Mouse (Mus musculus): ENCODE results near the gene Efcab12. TPM values are rescaled to one million over a fixed set of nuclear protein-coding genes. Genes with fewer than 3 reads are reported as not detected.

The Efcab12 gene
- polyA plus RNA-seq, 1 experiment from 2014 or later = 0.10 TPM

GRCm38 (mm10) chr6:115770059-115770670 lies 68.0 kb downstream of the Efcab12 start:
- ChIA-PET CTCF (no interaction called here), POLR2A (interaction anchor here (0.6 kb wide), 1 partner anchor 150 kb away, joined by 4 read pairs; no protein-coding TSS in a partner anchor)
- ATAC-seq (no peak), DNase-seq (ENCODE audit: low read depth, low spot score) (no peak)
- H3K27me3 ChIP-seq = no peaks in the 10 kb centered on the region
- no peak for TF ChIP-seq CTCF (IDR thresholded peaks at IDR 0.05)
- in situ Hi-C loops (cut with MboI; ENCODE audit: low pct_unique_long_range_greater_than_20kb) = no loop called here

GRCm38 (mm10) chr6:115768207-115768606 lies 70.0 kb downstream of the Efcab12 start:
- in situ Hi-C loops (cut with MboI; ENCODE audit: low pct_unique_long_range_greater_than_20kb) = no loop called here
- CTCF ChIA-PET = no interaction called here
- DNase-seq (ENCODE audit: low read depth, low spot score) = no peak
- no peaks in the 10 kb centered on the region for H3K27me3 ChIP-seq
- ATAC-seq = no peak
- POLR2A ChIA-PET = no interaction called here
- no peak for TF ChIP-seq CTCF (IDR thresholded peaks at IDR 0.05)

GRCm38 (mm10) chr6:115767357-115767756 lies 70.9 kb downstream of the Efcab12 start:
- ATAC-seq = no peak
- in situ Hi-C loops (cut with MboI; ENCODE audit: low pct_unique_long_range_greater_than_20kb) = no loop called here
- ChIA-PET CTCF (no interaction called here), POLR2A (no interaction called here)
- DNase-seq (ENCODE audit: low read depth, low spot score) = no peak
- TF ChIP-seq CTCF (IDR thresholded peaks at IDR 0.05) = no peak
- no peaks in the 10 kb centered on the region for H3K27me3 ChIP-seq

- no peak for TF ChIP-seq CTCF (IDR thresholded peaks at IDR 0.05)
- H3K27me3 ChIP-seq = no peaks in the 10 kb centered on the region
- ChIA-PET POLR2A (interaction anchor here (0.8 kb wide), 1 partner anchor 19 kb away, joined by 5 read pairs; no protein-coding TSS in a partner anchor), CTCF (no interaction called here)
- ATAC-seq (no peak), DNase-seq (ENCODE audit: low read depth, low spot score) (no peak)
- in situ Hi-C loops (cut with MboI; ENCODE audit: low pct_unique_long_range_greater_than_20kb) = no loop called here
Observed at GRCm38 (mm10) chr6:115764179-115764578, 74.0 kb downstream of the Efcab12 start.

- in situ Hi-C loops (cut with MboI; ENCODE audit: low pct_unique_long_range_greater_than_20kb) = no loop called here
- ATAC-seq = no peak
Observed at GRCm38 (mm10) chr6:115761995-115762756, 76.0 kb downstream of the Efcab12 start, which contains the start of gene Tmem40. TSS of gene Tmem40 (minus strand) at chr6:115762410.

GRCm38 (mm10) chr6:115760982-115761381 lies 77.2 kb downstream of the Efcab12 start:
- no peak for TF ChIP-seq CTCF (IDR thresholded peaks at IDR 0.05)
- ChIA-PET CTCF (no interaction called here), POLR2A (no interaction called here)
- in situ Hi-C loops (cut with MboI; ENCODE audit: low pct_unique_long_range_greater_than_20kb) = no loop called here
- ATAC-seq (no peak), DNase-seq (ENCODE audit: low read depth, low spot score) (no peak)
- H3K27me3 ChIP-seq = no peaks in the 10 kb centered on the region

More at GRCm38 (mm10) chr6:115761995-115762756, 76.0 kb downstream of the Efcab12 start, which contains the start of gene Tmem40:
- no peaks in the 10 kb centered on the region for H3K27me3 ChIP-seq
- no peak for DNase-seq (ENCODE audit: low read depth, low spot score)
- TF ChIP-seq CTCF (IDR thresholded peaks at IDR 0.05) = no peak
- CTCF ChIA-PET = no interaction called here
- POLR2A ChIA-PET = no interaction called here

Other genes with a start within 250 kb of the Efcab12 start
- 11.7 TPM for gene Mkrn2os, start 245.8 kb downstream of the Efcab12 start, polyA plus RNA-seq (2021)
- gene Mkrn2, start 236.5 kb downstream of the Efcab12 start, polyA plus RNA-seq (2021) = 22.7 TPM
- gene Raf1, start 161.8 kb downstream of the Efcab12 start, polyA plus RNA-seq (2021) = 96.8 TPM
- gene Tmem40, start 76.0 kb downstream of the Efcab12 start, polyA plus RNA-seq (2021) = not detected
- 9.9 TPM for gene Cand2, start 63.9 kb downstream of the Efcab12 start, polyA plus RNA-seq (2021)
- gene Rpl32, start 29.7 kb downstream of the Efcab12 start, polyA plus RNA-seq (2021) = 1,474 TPM
- gene Mbd4, start 15.0 kb upstream of the Efcab12 start, polyA plus RNA-seq (2021) = 6.8 TPM
- 41.6 TPM for gene Ift122, start 15.1 kb upstream of the Efcab12 start, polyA plus RNA-seq (2021)
- gene Rho, start 93.3 kb upstream of the Efcab12 start, polyA plus RNA-seq (2021) = 0.12 TPM
- gene H1foo, start 106.5 kb upstream of the Efcab12 start, polyA plus RNA-seq (2021) = not detected
- 79.9 TPM for gene Plxnd1, start 156.6 kb upstream of the Efcab12 start, polyA plus RNA-seq (2021)